Mouse (Mus musculus) stomach, postnatal 0 days (tissue): ENCODE measurements around the gene Usp3.

Source experiments
- CTCF ChIP-seq: IDR thresholded peaks from 2 replicates; pipeline ENCODE4 v1.5.1; 2016; ENCODE audit warnings: antibody characterized with exemption, low read depth, mild to moderate bottlenecking, moderate library complexity
- EP300 ChIP-seq: optimal IDR thresholded peaks from 2 replicates; pipeline ENCODE3; 2016; ENCODE audit warnings: antibody characterized with exemption

DNA sequence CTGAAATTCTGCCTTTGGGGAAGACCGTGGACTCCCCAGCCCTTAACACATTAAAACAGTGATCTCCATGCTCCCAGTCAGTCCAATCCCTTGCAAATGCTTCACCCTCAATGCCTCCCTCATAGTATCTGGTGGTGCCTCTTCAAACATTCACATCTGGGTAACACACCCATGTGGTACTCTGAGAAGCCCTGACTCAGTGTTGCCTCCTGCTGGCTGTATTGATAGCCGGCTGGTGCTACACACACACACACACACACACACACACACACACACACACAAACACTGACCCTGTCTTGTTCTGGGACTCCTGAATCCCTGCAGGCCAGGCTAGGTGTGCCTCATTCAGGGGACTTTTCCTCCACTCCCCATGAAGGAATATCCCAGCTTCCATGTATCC lies 24.9 kb upstream of the Usp3 start:
- no peak for TF ChIP-seq EP300
- peak; percentile 37; the same call in 1 of the 2 replicates for TF ChIP-seq CTCF
